Mouse (Mus musculus) layer of hippocampus, adult 11-12 months (tissue): ENCODE measurements around the gene Gtpbp10.

Experiments used
- DNase-seq: peaks from one replicate; pipeline ENCODE4 v3.0.0; 2022; ENCODE audit warnings: low spot score

Gene Gtpbp10

DNA sequence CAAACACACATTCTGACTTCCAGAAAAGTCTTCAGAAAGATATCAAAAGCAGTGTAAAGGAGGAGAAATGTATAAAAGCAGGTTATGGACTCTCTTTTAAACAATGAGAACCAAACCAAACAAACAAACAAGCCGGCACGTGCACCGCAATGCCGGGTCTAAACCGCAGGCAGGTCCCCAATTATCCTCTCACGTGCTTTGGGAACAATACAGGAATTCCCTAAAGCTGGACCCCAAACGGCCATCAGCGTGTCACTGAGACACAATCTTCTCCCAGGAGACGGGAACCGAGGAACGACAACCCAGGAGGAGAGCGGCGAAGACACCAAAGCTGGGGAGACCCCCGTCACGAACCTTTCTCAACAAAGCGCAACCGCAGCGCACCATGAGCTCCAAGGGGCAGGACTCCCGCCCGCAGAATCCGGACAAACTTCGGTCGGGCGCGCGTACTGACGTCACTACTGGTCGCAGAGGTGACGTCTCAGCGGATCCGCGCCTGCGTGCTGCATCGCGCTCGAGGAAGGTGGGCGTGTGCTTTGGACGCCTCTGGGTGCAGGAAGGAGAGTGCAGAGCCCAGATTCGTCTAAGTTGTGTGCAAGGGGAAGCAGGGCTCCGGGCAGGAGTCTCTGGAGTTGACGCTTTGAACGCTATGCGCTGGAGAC lies at the start of gene Gtpbp10:
Gene Gtpbp10, minus strand, starts transcription at position 460 of the 662 bp plus-strand sequence.
- peak; percentile 90 for DNase-seq

DNA sequence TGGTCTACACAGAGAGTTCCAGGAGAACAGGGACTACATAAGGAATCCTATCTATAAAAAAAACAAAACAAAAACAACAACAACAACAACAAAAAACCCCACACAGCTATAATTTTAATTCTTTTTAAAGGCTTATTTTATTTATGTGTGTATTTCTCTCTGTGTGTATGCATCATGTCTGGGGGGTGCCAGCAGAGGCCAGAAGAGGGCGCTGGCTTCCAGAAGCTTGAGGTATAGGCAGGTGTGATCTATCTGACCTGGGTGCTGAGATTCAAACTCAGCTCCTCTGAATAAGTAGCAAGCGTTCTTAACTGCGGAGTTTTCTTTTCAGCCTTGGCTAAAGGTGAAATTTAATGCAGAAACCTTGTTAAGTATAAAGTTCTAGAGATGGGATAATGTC lies 28.3 kb upstream of the Gtpbp10 start:
- DNase-seq = no peak

DNA sequence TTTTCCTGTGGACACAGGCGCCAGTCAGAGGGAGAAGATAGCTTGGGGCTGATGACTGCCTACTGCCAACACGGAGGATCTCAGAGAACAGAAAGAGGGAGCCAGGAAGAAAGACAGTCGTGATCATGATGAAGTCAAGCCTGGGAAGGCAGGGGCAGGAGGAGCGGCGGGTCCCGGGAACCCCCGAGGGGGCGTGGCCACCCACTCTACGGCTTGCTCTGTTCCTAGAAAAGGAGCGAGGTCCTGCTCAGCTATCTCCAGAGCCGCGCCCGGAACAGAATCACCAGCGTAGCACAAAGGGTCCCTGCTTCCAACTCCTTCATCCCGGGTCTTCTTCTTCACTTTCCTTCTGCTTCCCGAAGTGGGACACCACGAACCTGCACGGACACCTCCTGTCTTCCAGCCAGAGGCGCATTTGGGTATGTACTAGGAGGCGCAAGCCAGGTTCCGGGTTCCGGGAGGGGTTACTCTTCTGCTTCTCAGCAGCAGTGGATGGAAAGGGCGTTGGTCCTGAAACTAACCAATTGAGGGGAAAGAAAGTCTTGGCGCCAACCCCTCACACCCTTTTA lies 14.5 kb upstream of the Gtpbp10 start, which contains the start of gene Gm8773:
Gene Gm8773, plus strand, starts transcription at position 51 of the 569 bp plus-strand sequence.
- no peak for DNase-seq

DNA sequence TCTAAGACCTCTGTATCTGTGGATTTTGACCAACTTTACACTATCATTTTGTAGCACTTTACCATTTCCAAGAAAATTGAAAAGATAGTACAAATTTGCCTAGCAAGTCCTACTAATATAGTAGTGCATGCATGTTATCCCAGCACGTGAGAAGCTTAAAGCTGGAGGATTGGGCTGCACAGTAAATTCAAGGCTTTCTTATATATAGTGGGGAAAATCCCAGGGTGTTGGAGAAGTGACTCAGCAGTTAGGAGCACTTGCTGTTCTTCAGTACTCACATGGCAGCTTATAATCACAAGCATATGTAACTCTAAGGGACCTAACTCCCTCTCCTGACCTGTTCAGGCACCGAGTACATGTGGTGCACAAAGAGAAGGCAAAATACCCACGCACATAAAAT lies 3.1 kb upstream of the Gtpbp10 start:
- no peak for DNase-seq

DNA sequence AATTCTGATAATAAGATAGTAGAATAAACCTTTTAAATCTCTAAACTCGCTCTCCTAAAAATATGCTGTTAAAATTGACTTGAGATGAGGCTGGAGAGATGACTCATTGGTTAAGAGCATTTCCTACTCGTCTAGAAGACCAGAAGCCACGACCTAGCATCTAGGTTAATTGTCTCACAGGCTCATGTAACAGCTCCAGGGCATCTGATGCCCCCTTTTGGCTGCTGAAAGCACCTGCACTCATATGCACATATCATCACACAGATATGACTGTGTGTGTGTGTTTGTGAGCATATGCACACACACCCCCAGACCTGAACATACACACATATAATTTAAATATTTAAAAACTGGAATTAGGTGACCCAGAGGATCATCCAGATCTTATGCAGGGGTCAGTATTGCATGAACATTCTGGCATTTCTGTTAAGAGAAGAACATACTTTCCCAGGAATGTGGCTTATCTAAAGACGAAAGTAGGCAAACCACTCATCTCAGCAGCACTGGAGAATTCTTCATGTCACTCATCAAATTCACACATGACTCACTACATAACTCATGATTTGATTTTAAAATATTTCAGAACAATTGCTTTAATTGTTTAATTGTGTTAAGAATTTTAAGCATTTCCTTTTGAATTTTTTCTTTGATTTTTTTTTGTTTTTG lies 1.8 kb upstream of the Gtpbp10 start:
- DNase-seq = no peak

DNA sequence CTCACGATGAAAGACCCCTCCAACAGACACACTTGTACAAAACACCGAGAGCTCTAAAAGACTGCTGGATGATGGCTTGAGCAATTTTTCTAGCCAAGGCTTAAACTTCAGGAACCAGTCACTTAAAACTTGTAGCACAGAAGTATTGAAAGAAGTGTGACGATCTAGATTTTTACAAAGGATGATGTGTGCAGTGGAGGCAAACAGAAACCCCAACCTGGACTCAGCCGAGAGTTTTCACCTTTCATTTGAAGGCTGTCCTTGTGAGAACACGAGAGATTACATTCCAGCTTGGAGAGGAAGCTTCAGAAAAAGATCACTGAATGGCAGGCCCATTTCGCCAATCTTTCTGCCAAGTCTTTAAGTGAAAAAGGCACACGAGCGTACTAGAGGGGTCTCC lies 460 bp upstream of the Gtpbp10 start:
- no peak for DNase-seq

DNA sequence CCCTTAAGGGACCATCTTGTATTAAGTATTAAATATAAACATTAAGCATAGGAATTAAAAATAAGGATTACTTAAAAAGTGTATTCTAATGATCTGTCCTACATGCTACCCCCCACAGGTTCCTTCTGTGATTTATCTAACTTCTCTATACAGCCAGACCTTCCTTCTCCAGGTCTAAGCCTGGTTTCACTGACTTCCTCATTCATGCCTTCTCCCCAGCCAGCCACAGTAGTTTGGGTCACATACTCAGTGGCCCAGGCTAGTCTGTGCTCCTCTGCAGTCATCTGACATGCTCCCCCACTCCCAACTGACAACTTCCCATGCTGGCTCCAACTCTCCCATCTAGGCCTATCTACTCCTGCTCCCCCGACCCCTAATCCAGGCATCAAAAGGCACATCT lies 8.2 kb downstream of the Gtpbp10 start:
- no peak for DNase-seq

DNA sequence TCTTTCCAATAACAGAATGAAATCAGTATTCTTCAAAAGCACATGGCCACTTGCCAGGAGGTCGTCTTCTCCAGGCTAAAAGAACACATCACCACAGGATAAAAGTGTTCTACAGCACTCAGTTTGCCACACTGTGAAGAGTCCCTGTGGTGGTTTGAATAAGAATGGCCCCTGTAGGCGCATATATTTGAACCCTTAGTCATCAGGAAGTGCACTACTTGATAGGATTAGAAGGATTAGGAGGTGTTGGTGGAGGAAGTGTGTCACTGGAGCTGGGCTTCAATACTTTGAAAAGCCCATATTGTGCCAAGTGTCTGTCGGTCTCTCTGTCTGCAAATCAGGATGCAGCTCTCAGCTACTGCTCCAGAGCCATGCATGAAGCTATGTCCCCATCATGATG lies 19.0 kb downstream of the Gtpbp10 start:
- DNase-seq = no peak

DNA sequence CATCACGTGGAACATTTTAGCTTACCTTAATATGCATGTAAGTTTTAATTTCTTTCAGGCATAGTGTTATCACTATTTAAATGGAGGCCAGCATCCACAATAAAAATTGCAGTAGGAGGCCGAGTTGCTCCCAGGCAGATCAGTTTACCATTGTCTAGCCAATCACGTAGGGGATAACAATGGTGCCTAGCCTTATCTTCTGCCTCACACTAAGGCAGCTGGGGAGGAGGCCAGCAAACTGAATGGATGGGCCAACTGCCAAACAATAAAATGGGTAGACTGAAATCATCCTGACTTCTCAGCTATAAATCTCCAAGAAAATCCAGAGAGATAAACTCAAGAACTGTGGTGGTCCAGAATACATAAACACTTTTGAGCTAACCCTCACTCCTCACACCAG lies 19.6 kb downstream of the Gtpbp10 start:
- no peak for DNase-seq

DNA sequence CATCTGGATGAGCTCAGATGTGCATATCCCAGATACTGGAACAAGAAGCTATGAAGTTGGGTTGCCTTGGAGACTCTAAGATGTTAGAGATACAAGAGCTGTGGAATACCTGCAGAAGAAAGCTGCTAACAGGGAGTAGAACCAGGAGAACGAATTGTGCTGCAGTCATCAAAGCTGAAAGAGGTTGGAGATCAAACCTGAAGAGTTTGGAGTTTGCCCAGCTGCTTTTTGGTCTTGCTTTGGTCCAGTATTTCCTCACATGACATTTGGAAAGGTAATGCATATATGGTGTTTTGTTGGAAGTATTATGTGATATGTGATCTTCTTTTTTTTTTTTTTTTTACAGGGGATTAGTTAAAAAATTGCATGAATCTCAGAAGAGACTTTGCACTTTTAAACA lies 23.2 kb downstream of the Gtpbp10 start:
- no peak for DNase-seq

DNA sequence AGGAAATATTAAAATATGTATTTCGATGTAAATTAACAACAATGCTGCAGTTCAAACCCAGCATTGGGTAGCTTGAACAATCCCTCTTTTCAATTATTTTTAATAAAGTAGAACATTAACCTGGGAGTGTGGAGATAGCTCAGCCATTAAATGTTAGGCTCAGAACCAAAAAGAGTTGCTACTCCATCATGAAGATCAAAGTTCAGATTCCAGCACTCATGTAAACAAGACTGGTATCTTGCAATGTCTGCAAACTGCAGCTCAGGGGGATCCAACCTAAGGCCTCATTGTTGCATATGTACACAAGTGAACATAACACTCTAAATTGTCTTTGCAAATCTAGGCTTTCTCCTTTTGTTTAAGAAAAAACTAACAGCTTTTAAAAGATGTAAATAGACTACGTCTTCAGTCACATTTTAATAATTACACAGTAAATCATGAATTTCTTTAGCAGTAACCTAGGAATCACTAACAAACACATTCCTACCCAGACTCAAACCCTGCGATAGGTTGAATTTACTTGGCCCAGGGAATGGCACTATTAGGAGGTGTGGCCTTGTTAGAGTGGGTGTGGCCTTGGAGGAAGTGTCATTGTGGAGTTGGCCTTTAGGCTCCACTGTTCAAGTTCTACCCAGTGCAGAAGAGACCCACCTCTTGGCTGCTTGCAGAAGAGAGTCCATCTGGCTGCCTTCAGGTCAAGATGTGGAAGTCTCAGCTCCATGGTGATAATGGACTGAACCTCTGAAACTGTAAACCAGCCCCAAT lies 25.5 kb downstream of the Gtpbp10 start:
- no peak for DNase-seq

DNA sequence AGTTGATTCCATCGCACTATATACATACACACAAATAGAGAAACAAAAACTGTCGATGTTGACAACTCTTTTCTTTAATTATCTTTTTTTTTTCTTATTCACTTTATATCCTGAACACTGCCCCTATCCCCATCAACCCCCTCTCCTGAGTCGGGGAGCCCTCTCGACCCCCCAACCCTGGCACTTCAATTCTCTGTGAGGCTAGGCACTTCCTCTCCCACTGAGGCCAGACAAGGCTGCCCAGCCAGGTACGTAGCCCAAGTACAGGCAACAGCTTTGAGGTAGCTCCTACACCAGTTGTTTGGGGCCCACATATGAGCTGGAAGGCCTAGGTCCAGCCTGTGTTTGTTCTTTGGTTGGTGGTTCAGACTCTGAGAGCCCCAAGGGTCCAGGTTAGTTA lies 43.9 kb downstream of the Gtpbp10 start:
- no peak for DNase-seq

DNA sequence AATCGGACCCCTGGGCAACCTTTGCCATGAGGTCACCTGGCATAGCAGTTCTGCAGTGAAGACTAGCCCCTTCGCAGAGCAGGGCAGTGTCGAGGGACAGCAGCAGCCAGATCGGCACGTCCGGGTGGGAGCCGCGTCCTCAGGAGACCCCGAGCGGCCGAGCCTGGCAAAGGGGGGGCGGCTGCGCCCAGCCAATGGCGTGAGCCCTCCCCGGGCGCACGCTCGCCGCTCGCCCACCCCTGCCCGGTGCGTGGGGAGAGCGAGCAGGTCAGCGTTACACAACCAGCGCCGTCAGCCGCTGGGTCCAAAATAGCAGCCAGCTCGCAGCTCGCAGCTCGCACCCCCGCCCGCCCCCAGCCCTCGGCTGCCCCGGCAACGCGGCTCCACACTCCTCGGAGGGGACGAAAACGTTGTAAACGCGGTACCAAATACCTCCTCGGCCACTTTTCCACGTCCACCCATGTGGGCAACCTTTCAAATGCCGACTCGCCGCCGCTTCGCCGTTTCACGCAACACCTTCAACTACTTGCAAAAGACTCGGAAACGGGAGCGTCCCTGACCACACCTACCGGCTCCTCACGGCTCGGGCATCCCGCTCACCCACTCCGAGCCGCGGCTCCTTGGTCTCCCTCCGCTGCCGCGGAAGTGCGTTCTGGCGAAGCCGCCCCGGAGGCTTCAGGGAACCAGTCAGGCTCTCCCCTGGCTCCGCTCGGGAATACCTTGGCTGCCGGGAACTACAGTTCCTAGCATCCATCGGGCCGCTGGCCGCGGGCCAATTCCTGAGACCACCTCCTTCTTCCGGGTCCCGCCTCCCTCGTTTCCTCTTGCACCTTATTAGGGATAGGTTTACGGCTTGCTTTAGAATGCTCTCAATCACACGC lies 44.9 kb downstream of the Gtpbp10 start, which contains the start of gene Cldn12:
Gene Cldn12, minus strand, starts transcription at position 763 of the 881 bp plus-strand sequence.
- DNase-seq = peak; percentile 97

DNA sequence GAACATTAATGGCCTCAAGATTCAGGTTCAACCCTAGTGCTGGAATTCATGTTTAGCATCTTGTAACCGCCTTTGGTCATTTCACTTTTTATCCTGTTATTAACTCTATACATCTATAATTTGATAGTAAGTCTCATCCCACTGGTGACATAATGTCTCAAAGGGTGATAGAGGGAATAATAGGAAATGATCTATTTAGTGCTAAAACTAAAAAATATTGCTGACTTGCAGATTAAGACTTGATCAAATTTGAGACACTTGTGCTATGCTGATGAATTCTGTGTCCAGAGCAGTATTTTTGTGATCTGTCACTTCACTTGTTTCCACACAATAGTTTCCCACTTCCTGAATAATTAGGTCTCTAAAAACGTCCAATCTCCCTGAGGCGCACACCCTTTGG lies 47.9 kb downstream of the Gtpbp10 start:
- DNase-seq = no peak

DNA sequence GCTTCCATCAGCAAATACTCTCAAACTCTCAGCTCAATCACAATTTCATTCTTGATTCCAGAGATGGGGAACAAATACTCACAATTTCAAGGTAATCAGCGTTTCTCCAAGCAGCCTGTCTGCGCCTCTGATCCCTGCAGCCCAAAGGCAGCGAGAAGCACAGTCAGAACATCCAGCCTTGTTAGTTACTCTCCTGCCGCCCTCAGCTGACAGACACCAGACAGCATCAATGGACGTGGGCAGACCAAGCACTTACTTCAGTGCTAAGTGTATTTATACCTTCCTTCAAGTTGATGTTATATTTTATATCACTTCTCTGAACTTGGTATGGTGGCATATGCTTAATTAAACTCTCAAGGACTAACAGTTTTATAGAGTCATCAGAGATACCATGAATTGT lies 48.3 kb downstream of the Gtpbp10 start:
- DNase-seq = no peak

DNA sequence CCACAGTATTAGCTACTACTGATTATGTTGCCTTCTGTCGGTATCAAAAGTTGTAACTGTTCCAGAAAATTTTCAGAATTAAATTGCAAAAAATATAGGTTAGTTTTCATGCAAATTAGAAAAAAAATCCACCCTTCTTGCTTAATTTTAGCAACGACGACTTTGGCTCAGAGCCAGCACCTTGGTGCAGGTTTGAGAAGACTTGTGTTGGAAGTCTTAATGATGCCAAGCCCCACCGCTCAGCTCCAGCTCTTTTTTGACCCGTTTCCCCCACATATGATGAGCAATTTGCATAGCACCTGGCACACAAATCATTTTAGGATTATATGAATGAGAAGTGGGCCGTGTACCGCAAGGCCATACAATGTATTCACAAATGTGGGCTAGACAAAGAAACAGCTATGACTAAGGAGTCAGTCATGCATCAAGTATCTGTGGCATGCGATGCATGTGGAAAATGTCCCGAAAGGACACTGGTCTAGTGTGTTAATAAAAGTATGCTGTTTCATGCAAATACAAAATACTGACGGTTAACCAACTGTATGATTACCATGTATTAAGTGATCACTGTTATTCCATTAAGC lies 48.9 kb downstream of the Gtpbp10 start:
- no peak for DNase-seq

DNA sequence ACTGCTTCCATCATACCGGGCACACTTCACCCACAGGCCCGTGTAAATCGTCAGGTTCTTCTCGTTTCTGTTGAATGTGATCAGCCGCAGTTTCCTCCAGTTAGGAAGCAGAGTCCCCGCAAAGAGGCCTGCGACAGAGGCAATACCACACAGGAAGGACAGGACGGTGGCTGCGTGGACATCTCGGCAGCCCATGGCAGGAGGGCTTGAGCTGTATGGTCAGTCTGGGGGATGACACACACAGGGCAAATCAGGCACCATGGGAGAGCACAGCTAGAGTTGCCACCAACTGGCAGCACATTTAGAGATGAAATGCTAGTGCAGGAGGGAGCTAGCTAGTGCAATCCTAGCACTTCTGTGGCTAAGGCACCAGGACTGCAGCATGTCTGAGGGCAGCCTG lies 51.1 kb downstream of the Gtpbp10 start:
- no peak for DNase-seq

DNA sequence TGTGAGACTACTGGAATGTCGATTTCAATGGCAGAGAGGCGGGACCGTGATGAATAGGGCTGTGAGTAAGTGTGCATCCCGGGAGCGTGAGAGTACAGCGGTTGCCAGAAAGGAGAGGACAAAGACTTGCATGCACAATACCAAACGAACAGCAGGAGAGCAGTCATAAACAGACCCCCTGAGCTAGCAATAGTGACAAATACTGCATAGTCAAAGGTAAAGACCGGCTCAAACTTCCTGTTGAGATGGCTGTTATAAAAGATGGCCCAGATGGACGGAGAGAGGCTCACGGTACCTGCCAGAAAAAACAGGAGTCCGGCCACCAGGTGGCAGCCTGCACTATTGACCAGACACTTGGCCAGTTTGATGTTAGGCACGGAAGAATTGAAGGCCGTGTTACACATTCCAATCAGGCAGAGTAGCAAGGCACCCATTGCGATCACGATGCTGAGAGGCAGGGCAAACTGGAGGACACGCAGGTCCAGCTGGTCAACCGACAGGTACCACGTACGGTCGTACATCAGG lies 51.6 kb downstream of the Gtpbp10 start:
- peak; percentile 77 for DNase-seq

DNA sequence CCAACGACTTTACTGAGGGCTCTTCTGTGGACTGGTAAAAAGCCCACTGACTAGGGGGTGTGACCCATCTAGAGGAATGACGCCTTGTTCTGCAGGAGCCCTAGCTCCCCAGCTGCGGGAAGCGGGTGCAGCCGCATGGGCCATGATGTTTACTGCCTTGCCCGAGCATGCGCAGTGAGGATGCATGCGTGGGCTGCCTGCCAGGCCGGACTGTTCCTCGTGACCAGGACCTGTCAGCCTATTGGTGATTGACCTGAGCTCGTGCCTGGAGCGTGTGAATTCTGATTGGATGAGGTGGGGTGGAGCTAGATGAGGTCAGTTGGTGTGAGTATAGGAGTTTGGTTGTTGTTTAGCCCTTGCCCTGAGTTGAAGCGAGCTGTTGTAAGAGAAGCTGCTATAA lies 54.9 kb downstream of the Gtpbp10 start:
- no peak for DNase-seq

DNA sequence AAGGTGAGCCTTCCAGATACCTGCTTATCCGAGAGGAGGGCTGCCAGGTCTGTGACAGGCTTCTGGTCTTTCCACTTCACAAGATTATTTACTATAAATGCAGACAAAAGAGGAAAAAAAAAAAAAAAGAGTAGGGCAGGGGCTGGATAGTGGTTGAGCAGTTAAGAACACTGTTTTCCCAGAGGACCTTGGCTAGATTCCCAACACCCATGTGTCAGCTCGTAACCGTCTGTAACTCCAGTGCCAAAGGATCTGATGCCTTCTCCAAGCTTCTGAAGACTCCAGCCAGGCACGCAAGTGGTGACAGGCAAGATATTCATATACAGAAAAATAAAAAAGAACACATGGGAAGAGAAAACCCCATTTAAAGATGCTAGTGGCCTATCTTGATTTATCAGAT lies 56.0 kb downstream of the Gtpbp10 start:
- DNase-seq = no peak

DNA sequence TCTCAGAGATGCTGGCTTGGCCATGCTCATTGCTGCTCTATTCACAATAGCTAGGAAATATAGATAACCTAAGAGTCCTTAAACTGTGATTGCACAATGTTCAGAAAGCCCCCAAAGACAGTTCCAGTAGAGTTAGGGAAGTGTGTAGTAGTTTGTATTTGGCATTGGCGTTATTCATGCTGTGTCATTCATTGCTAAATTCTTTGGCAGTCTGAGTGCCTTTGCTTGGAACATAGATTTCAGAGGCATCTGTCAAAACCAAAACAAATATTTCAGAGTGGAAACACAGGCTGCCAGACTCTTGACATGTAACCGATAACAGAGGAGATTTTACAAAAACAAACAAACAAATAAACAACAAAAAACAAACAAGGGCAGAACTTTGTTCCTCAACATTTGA lies 57.8 kb downstream of the Gtpbp10 start:
- no peak for DNase-seq
